Mouse (Mus musculus) spleen, postnatal 10 days (tissue): ENCODE results near the gene Hip1.

ENCODE experiments used
- DNase-seq, 2 experiments: peaks; one replicate each; pipeline ENCODE4 v3.0.0; 2021 to 2022; ENCODE audit warnings: low spot score in 2 of 2

Hip1 gene

DNA sequence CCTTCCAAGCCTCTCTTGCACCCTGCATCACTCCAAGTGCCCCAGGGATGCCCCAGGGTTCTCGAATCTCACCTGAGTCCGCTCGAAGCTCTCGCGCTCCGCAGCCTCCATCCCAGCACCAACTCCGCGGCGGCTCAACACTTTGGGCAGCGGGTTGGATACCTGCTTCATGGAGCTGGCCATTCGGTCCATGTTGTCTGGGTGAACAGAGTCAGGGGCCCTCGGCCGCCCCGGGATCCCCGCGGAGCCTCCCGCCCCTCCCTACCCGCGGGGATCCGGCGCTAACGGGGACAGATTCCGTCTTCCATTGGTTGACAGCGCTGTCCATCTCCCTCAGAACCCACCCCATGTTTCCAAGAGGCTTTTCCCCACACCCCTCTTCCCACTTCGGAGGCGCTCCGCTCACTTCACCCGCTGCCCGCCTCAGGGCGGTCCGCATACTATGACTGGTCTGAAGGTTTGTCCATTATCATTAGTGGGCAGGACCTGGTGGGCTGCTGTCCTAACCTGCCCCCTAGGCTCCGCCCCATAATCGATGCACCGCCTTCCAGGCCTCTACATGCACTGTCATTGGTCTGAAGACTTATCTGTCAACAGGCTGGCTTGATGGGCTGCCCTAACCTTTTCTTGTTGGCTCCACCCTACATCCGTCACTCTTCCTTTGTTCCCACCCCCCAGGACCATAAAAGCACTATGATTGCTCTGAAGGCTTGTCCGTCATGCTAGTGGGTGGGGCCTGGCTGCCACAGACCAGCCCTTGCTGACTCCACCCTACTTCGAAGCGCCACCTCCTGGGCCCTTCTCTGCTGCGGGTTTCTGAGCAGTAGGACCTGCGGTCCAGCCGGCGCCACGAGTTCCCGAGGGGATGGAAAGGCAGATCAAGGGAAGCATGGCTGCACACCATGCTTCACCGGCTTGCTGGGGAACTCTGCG, at the start of gene Hip1:
Gene Hip1, minus strand, starts transcription at position 256 of the 933 bp plus-strand sequence.
- DNase-seq = peak; percentile 75 to 90

DNA sequence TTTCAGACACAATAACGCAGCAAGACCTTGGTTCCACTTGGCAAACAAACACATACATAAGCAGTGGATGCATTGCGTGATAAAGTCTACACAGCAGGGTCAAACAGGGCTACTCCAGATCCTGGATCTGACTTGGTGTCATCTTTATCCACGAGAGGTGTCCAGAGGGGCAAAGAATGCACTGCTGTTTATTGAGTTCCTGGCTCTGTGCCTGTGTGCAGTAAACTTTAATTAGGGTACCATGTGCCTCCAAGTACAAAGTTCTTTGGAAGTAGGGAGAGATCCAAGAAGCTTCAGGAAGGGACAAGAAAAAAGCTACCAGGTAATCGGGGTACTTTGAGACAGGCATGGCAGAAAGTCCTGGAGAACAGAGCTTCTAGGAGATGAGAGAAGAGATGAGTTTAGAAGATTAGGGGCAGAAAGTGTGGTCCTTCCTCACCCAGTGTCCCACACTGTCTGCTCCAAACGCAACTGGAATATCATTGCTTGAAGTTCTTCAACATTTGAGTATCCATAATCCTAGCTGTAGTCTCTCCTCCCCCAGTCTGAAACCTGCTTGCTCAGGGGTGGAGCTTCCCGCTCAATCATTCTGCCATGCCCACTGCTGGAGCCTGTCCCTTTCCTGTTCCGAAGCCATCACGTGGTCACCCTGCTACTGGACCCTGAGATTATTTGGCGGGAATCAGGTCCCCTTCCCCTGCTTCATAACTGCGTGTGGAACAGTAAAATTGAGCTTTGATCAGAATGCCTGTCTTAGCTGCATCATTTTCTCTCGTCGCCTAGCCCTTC, 45.3 kb upstream of the Hip1 start:
- no peak for DNase-seq

DNA sequence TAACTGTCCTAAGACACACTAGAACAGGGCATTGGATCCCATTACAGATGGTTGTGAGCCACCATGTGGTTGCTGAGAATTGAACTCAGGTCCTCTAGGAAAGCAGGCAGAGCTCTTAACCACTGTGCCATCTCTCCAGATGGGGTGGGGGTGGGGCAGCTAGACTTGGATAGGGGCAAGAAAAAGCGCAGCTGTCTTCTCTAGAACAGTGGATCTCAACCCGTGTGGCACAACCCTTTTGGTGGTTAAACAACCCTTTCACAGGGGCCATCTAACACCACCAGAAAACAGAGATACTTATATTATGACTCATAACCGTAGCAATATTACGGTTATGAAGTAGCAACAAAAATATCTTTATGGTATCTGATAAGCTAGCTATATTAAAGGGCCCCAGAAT, 42.8 kb upstream of the Hip1 start:
- DNase-seq = no peak

DNA sequence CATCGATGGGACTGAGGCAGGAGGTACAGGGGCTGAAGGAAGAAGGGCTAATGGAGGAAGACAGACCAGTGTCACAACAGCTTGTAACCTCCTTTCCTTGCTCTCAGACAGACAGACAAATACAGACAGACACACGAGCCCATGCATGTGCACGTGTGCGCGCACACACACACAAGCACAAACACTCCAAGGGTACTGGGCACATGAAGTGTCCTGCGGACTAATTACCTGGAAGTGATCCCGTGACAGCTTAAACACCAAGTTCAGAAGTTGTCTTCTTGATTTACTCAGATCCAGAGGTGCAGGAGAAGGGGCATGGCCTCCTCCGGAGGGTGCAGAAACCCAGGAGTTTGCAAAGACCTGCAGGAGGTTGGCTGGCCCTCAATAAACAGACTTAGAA, 40.8 kb upstream of the Hip1 start:
- no peak for DNase-seq

DNA sequence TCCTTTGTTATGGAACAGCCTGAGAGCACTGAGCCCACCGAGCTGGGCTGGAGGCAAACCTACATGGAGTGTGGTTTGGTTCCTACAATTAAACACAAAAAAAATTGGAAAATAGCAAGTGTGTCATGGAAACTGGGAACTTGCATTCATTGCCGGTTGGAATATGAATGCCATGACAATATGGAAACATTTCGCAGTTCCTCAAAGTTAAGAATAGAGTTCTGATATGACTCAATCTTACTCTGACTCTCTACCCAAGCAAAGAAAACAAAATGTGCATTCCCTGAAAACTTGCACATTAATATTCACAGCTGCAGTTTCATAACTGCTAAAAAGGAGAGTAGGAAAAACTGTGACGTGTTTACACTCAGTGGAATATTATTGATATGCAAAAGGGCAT, 37.4 kb upstream of the Hip1 start:
- no peak for DNase-seq

DNA sequence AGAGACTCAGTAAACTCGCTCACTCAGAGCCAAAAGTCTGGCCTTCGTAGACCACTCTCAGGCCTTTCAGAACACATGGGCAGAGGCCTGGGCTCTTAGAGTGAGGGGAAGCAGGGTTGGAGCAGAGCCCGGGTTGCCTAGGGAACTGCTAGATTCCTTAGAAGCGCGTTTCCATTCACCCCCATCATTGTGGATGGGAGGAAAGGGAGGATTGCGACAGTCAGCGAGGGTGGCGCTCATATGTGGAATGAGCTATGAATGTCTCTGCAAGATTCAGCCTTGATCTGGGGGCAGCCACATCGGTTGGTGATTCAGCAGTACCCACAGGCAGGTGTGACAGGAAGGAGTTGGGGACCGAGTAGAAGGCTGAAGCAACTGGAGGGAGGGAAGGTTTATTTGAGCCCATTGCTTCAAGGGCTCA, 34.4 kb upstream of the Hip1 start:
- DNase-seq = no peak

DNA sequence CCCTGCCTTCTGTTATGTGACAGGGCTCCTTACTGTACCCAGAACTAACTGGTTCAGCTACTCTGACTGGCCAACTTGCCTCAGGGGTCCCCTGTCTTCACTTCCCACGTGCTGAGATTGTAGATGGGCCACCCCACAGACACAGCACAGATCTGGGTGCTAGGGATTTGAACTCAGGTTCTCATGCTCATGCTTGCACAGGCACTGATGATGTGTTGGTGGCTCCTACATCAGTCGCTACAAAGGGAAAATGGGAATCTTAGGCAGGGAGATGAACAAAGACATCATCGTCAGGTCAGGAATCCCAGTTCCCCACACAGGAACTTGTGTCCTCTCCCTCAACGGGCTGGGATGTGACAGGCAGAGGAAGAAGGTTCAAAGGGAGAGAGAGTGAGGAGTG, 31.1 kb upstream of the Hip1 start:
- DNase-seq = no peak

DNA sequence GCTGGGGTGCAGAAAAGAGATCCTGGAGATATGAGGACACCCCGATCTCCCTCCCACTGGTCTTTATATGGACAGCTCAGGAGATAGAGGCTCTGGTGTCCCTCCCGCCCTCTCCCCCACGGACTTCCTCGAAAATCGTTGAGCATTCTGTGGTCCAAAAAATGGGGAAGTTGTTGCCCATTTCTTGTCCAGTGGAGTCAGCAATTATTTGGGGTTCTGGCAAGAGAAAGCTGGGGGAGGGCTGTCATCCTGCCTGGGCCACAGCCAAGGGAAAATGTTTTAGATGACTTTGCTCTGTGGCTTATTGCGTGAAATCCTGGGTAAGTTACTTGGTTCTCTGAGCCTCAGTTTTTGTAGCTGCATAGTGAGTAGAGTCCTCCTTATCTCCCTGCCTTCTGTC, 28.1 kb upstream of the Hip1 start, which contains the start of gene Ccl24:
Gene Ccl24, minus strand, starts transcription at position 44 of the 400 bp plus-strand sequence.
- no peak for DNase-seq

DNA sequence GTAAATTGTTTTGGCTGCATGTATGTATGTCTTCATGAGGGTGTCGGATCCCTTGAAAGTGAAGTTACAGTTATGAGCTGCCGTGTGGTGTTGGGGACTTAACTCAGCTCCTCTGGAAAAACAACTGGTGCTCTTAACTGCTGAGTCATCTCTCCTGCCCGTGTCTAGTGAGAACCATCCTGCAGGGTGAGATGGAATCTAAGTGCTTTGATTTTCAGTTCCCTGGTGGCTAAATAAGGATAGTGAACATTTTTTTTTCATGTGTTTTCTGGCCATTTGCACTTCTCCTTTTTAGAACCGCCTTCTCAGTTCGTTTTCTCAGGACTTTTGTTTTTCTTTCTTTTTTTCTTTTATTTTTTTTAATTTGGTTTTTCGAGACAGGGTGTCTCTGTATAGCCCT, 23.8 kb upstream of the Hip1 start:
- no peak for DNase-seq

DNA sequence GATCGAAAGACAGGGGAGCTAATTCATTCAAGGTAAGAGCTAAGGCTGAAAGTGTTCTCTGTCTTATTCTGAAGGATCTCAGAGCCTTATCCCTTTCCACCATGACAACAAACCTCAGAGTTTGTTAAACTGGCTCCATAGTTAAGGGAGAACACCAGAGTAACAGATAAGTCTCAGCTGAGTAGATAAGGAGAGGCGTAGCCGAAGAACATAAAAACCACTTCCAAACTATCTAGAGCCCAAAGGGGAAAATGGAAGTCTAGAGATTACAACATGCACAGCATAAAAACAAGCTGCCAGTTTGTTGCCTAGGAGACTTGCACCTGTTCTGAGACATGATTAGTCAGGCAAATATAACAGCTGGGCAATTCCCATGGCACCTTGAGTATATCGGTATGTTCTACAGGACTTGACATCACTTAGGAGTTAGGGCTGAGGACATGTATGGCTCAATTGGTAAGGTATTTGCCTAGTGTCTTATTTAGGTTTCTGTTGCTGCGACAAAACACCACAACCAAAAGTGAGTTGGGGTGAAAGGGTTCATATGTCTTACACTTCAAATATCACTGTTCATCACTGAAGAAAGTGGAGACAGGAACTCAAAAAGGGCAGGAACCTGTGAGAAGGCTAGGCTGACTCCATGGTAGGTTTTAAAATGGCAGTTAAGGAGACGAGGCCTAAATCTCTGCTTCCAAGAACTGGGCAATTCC, 22.8 kb upstream of the Hip1 start:
- DNase-seq = no peak

DNA sequence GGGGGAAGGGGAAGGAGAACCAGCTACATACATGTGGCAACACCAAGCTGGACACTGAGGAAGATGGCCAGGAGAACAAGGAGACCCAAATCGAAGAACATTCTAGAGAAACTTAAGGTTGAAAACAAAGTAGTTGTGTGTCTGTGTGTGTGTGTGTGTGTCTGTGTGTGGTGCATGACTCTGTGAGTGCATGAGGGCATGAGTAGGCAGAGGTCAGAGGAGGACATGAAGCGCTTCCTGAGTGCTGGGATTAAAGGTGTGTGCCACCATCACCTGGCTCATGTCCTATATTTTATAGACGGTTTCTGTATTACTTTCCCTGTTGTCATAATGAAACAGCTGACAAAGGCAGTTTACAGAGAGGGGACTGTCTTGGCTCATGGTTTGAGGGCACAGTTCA, 18.5 kb upstream of the Hip1 start, which contains the start of gene Ccl26:
Gene Ccl26, minus strand, starts transcription at position 101 of the 400 bp plus-strand sequence.
- no peak for DNase-seq

DNA sequence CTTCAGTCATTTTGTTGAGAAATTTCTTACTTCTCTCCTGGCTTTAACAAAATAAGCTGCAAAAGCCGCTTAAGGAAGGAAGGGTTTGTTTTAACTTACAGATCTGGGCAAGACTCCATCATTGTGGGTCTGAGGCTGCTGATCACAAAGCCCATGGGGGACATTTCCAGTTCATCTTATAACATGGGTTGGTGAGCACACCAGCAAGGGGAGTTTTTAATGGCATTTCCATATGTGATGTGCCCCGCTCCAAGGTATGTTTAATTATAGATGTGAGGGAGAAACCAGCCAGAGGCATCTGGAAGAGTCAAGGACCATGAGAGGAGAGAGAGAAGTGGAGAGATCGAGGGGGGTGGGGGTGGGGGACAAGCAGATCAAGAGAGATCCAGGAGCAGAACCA, 12.8 kb upstream of the Hip1 start:
- no peak for DNase-seq

DNA sequence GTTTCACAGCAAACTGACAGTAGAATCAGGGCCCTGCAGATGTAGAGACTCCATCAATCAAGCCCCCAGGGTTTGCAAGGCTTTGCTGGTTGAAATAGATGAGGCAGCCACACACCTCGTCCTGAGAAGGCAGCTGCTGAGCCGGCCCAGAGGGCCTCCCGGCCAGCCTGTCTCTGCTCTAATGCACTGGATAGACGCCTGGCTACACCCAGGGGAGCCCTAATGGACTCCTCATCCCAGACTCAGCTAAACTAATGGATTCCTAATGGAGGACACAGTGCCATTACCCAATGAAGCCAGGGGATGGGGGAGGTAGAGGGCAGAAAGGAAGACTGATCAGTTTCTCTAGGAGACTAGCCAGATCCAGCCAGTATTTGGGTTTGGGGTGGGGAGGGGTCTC, 12.1 kb upstream of the Hip1 start:
- no peak for DNase-seq

DNA sequence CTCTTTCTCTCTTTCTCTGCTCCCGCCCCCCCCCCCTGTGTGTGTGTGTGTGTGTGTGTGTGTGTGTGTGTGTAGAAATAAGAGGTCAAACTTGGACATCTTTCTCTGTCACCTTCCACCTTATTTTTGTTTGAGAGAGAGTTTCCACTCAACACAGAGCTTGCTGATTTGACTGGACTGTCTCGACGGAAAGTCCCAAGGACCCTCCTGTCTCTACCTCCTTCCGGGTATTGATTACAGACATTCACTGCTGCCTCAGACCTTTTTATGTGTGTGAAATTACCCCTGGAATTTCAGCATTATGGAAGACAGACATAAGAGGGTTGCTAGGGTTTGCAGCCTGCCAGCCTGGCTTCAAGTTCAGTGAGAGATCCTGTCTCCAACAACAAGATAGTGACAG, 11.3 kb upstream of the Hip1 start:
- no peak for DNase-seq

DNA sequence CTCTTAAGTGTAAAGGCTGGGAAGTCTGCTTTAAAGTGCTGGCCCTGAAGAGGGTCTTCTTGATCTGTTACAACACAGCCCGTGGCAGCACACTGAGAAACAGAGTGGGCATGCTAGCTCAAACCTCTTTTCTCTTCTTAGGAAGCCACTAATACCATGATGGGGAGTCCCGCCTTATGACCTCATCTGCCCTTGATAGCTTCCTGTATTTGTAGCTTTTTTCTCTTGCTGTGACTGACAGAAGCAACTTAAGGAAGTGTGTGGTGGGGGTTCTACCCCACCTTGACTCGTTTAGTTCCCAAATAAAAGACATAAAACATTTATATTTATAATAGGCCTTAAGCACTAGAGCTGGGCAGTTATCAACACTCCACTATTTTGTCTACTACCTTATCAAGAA, 6.7 kb upstream of the Hip1 start:
- no peak for DNase-seq

DNA sequence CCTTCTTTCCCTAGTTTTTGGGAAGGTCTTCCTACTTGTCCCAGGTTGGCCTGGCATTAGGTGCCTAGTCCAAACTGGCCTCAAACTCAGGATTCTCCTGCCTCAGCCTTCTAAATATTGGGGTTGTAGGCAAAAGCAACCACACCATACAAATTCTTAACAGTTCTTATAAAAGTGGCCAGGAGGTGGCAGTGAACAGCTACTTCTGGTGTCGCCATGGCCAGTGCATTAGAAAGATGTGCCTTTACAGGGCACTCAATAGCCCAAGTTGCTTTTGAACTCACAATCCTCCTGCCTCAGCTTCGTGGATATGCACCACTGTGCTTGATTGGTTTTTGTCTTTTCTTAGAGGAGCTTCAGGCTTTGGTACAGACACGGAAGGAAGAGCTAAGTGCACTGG, 6.0 kb upstream of the Hip1 start:
- DNase-seq = peak in 1 of 2 experiments; percentile 29

DNA sequence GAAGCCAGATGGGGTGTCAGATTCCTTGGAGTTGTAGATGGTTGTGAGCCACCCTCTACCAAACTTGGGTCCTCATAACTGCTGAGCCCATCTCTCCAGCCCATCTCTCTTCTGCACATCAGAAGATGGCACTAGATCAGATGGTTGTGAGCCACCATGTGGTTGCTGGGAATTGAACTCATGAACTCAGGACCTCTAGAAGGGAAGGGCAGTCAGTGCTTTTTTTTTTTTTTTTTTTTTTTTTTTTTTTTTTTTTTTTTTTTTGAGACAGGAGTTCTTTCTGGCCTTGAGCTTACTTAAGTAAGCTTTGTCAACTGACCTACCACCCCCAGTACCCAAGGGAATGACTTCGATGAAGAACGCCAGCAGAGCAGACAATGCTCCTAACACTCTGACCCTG, 3.1 kb upstream of the Hip1 start:
- no peak for DNase-seq

DNA sequence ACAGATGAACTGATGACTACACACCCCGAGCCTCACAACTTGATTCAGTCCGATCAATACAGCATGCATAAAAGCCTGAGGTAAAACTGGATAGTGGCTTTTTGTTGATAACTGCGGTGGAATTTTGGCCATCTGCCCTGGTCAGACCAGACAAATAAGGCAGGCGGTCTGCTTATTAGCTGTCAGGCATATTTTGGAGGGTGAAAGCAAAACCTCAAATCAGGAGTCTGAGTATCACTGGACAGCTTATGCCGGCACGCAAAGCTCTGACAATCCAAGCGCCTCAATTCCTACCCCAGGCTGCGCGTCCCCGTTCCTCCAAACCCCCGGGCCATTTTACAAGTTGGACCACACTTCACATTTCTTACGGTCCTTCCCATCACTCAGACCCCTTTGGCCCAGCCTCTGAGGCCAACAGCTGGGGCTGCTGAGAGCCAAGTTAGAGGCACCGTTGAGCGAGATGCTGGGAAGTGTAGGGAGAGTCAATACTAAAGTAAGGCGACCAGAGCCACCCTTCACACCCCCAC, 825 bp downstream of the Hip1 start:
- no peak for DNase-seq

DNA sequence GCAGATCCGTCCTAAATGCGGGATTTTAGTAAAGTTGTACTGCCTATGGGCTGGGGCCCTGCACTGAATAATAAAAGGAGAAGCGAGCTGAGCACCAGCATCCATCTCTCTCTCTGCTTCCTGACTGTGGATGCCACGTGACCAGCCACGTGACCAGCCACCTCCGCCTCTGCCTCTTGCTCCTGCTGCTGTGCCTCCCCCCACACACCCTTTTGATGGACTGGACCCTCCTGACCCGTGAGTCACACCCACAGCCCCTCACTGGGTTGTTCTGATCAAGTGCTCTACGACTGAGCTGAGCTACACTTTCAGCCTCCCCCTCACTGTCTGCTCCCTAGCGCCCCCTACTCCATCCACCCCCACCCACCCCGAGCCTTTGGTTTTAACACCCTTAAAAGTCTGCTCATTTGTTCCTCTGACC, 7.1 kb downstream of the Hip1 start:
- DNase-seq = peak; percentile 9 to 55

DNA sequence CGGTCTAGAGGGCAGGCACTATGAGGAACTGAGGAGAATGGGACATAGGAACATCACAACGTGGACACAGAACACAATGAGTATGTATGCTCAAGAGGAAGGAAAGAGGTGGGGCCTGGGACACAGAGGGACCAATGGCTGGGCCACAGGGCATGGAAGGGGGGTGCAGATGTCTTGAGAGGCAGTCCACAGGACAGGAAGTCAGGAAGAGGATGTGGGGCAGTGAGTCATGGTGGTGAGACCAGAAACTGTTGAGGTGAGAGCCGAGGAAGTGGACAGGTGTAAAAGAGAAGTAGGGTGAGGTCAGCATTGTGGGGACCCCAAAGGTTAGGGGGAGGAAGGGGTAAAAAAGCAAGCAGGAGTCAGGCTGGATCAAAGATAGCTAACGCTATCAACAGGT, 7.6 kb downstream of the Hip1 start:
- peak; percentile 9 to 53 for DNase-seq

DNA sequence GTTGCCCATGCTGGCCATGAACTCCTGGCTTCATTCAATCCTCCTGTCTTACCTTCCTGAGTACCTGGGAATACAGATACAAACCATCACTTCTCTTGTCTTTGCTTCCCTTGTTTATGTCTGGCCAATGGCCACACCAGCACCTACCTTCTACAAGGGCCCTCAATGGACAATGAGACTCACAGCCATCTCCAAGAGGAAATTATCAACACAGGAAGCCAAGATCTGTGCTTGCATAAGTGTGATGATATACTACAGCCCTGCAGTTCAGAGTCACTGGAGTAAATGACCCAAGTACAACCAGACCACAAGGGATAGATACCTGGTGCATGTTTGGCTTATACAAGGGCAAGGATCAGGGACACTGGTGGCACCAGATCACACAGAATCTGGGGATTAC, 9.1 kb downstream of the Hip1 start:
- no peak for DNase-seq

DNA sequence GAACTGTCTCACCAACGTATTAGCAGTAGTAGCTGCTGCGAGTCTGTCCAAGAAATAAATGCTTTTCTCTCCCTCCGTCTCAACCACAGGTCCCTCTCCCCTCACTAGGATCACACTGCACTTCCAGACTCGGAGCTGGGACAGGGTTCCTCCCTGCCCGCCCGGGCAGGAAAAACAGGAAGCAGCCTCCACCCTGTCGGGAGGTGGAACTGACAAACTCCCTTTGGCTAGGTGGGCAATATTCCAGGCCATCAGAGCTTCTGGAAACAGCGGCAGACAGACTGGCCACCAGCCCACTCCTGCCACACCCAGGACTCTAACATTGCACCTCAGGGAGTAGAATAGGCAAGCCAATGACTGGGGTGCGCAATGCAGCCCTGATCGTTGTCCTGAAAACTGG, 11.5 kb downstream of the Hip1 start:
- DNase-seq = no peak
